Mouse (Mus musculus) heart, postnatal 14 days (tissue): Measurements from ENCODE around the gene Fam172a. TPM values are rescaled to one million over a fixed set of nuclear protein-coding genes. Genes with fewer than 3 reads are reported as not detected.

Source experiments
- DNase-seq, 2 experiments: peaks; one replicate each; pipeline ENCODE4 v3.0.0; 2021 to 2022
- intact Hi-C: fragments of 180-260 bp; cut with DNase I; formaldehyde crosslinking; loops from one replicate; pipeline ENCODE4 v1.15.1; 2025
- total RNA-seq, 2 experiments: library from RNA; stranded (reverse); gene quantifications; 2 replicates each; pipeline ENCODE4 v1.2.3; 2021

The Fam172a gene
- total RNA-seq, 2 experiments from 2014 or later: 13.5 to 15.0 TPM

DNA sequence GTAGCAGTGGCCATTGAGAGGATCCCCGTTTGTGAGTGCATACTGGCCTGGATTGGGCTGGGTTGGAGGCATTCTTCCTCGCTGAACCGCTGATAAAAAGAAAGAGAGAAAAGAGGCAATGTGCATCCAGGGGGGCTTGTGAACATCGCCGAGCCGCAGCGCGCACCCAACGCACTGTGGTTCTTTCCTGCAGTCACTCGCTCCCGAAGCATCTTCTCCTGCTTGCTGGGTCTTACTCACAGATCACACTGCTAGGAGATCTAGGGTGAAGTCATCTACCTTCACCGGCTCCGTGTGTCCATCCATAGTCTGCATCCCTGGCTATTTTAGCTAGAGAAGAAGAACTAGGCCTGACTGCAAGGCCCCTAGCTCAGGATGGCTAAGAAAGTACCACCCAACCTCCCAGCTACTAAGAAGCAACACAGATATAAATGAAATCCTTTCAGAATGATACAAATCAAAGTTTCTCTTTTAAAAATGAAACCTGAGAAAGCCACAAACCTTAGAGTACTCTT lies 493.8 kb downstream of the Fam172a start:
- no peak for DNase-seq
- intact Hi-C loops: no loop called here

DNA sequence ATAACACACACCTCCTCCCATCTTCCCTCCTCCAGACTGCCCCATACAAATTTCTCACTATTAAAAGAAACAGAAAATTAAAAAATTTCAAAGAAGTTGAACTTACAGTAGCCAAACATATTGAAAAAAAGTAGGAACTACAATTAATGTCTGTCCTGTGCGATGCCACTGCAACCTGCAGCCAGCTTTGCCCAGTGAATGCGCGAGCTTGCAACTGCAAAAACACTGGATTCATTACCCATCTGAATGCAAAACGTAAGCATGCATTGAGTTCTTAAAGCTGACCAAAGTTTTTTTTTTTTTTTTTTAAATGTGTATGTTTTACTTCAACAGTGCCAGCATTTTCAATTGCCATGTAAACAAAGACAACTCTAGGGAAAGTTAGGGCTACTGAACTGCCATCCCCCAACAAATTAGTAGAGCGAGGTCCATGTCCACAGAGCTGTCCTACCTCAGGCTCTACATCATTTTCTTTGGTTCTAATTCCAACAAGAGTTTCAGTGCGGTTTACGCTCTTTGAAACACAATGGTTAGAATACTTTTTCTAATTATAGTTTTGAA lies 494.5 kb downstream of the Fam172a start:
- DNase-seq: no peak
- intact Hi-C loops: no loop called here

DNA sequence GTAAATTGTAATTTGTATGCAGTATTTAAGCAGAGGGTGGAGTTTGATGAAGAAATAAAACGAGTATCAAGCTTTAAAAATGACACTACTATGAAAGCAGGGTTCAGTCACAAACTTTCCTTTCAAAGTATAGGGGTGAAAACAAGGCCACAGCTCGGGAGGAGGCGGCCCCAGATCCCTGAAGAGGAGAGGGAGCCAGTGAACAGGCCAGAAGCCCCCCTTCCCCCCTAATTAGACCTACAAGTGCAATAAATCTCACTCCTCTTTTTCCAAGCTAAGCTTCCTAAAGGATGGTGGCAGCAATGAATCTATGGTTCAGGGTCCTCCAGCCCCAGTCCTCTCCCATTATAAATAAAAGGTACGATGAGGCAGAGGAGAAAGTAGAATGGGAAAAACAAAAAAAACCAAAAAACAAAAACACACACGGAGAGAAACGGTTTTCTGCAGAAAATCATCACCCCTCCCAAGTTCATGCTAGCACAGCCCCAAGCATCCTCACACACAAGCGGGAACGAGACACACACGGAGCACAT lies 495.5 kb downstream of the Fam172a start:
- no peak for DNase-seq
- intact Hi-C loops: no loop called here

DNA sequence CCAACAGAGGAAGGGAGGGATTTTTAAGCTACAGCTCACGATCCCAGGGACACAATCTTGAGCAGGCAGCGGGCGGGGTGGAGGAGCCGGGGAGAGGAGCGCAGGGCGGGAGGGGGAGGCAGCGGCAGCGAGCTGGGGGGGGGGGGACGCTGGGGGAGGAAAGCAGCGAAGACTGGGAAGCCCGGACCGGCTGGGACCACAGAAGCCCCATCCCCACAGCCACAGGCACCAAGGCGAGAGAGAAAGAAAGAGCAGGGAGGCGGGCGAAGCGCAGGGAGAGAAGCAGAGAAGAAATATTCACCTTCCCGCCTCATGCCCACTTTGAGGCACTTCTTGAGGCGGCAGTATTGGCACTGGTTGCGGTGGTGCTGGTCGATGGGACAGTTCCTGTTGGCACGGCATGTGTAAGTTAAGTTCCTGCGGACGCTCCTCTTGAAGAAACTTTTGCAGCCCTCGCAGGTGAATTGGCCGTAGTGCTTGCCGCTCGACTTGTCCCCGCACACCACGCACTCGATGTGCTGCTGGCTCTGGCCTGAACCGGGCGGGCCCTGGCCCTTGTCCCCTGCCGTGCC lies 496.1 kb downstream of the Fam172a start:
- DNase-seq: peak; percentile 23 to 46
- intact Hi-C loops: no loop called here

DNA sequence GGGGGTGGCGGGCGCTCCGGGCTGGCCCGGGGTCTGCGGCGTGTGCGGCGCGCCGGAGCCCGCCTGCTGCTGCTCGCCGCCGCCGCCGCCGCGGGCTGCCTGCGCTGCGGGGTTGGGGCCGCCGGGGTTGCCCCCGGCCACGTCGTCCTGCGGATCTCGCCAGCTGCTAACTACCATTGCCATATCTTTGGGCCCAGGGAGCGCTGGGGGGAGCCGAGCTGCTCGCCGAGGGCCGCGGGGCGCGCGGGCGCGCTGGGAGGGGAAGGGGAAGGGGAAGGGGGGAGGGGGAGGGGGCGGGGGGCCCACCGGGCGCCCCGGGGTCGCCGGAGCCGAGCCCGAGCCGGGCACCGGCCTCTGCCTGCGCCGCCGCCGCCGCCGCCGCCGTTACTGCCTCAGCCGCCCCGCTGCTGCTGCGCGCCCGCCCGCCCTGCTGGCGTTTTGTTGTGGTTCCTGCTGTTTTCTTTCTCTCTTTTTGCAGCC lies 496.6 kb downstream of the Fam172a start:
- intact Hi-C loops: no loop called here

DNA sequence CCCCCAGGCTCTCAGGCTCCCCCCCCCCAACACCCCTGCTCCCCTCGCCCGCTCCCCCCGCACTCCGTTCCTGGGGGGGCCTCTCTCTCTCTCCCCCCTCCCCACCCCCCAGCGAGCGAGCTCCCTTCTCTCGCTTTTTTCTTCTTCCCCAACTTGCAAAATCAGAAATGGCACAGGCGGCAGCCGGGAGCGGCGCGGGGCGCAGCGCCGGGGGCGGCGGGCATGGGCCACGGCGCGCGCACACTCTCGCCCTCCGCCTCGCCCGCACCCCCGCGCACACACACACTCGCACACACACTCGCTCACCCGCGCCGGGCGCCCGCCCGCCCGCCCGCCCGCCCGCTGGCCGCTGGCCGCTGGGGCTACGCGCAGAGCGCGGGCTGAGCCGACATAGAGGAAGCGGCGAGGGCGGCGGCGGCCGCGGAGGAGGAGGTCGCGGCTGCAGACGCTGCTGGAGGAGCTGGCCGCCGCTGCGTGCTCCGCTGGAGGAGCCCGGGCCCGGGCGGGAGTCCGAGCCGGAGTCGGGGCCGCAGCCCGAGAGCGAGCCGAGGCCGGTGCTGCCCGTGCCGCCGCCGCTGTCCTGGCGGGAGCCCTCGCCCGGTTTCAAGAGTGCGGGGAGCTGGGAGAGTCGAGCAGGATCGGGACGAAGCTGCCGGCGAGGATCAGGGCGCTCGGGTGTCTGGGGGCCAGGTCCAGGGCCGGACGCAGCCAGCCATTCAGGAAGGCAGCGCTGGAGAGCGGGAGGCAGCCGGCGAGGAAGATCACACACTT lies 497.2 kb downstream of the Fam172a start:
- DNase-seq: peak; percentile 66 to 72
- intact Hi-C loops: no loop called here

More for the DNA sequence above, 496.6 kb downstream of the Fam172a start:
- peak; percentile 37 to 41 for DNase-seq

DNA sequence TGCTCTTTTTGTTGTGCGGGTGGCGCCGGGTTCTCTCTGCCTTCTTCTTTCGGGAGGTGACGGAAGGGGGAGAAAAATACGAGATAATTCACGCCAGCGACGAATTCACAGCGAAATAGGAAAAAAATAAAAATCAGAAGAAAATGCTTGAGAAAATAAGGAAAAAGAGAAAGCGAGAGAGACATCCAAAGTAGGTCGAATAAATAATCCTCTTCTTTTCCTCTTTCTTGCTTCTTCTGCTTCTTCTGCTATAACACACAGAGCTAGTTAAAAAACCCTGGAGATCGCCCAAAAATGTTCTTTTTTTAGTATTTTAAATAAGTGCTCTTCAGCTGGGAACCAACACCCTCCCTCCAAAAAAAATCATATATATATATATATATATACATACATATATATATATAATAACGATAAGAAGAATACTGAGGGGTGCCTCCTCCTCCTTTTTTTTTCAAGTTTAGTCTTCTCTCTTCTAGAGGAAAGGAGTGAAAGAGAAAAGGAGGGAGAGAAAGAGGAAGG lies 497.9 kb downstream of the Fam172a start, which contains the start of gene Nr2f1:
TSS of gene Nr2f1 (minus strand) at position 116 of the 519 bp plus-strand sequence.
- no peak for DNase-seq
- intact Hi-C loops: loop anchor here (5.0 to 10.0 kb wide), 3 partner anchors 217 to 1155 kb away; no protein-coding TSS in a partner anchor

DNA sequence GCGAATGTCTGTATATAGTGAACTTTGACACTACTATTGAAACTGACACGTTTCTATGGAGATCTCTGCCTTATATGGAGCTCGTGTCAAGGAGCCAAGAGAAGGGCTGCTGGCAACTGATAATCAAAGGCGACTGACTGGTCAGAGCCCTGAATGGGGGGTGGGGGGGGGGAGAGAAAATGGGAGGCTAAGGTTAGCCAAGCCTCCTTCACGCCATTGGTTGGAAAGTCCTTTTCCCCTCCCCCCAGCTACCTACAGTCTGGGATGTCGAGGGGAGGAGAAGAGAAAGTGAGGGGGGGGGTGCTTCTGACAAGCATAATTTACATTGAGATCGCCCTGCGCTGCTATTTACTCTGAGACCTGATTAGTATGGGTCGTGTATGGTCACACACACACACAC lies 498.6 kb downstream of the Fam172a start:
- intact Hi-C loops: loop anchor here (5.0 to 10.0 kb wide), 3 partner anchors 218 to 1156 kb away; no protein-coding TSS in a partner anchor
- no peak for DNase-seq

DNA sequence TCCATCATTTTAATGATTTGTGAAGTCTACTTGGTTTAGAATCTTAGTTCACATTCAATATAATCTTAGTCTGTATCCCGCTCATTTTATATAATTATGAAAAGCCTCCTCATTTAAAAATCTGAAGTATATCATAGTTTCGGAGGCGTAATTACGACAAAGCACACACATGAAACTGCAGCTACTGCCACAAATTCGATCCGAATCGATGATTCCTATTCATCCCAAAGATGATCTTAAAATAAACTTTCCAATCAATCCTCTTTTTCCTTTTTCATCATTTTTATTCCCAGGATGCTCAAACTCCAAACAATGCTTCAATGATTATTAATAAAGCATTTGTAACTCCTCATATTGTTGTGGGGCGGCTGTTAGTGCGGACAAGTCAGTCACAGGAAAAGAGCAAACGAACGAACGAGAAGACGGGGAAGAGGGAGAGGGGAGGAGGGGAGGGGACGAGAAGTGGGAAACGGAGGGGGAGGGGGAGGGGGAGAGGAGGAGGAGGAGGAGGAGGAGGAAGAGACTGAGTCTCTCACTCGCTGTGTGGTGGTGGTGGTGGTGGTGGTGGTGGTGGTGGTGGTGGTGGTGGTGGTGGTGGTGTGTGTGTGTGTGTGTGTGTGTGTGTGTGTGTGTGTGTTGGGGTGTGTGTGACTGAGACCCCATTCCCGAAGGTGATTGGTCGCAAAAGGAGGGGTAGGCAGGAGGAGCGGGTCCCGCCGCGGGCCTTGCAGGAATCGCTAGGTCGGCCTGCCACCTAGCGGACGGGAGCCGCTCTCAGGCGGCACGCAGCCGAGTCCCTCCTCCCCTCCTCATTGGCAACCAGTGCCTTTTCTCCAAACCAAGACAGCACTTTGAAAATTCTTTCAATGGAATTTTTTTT lies 499.4 kb downstream of the Fam172a start:
- peak; percentile 88 to 90 for DNase-seq
- intact Hi-C loops: loop anchor here (5.0 to 10.0 kb wide), 3 partner anchors 219 to 1156 kb away; no protein-coding TSS in a partner anchor

DNA sequence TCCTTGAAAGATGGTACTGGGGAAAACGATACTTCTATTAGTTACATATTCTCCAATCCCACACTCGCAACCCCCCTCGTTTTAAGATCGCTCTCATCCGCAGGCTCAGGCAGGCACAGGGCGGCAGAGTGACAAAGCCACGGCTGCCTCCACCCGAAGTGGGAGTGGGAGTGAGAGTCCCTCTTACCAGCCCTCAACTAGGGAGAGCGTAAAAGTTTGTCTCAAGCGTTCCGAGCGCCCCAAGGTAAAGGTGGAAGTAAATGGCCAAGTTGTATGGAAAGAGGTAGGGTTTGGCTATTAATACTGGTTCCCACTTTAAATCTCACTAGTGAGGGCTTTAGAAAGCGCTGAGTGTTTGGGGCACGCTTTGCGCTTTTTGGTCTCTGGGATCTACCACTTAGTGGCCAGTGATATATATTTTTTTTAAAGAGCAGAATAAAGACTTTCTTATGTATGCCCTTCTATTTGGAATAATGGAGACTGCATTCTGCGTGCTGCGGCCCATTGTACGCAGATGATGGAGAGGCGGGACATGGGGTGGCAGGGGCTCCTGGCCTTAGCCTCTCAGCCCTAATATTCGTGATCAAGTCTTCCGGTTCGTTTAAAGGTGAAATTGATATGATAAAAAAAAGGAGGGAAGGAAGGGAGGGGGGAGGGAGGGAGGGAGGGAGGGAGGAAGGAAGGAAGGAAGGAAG lies 500.2 kb downstream of the Fam172a start:
- intact Hi-C loops: loop anchor here (5.0 to 10.0 kb wide), 3 partner anchors 220 to 1157 kb away; no protein-coding TSS in a partner anchor
- no peak for DNase-seq

DNA sequence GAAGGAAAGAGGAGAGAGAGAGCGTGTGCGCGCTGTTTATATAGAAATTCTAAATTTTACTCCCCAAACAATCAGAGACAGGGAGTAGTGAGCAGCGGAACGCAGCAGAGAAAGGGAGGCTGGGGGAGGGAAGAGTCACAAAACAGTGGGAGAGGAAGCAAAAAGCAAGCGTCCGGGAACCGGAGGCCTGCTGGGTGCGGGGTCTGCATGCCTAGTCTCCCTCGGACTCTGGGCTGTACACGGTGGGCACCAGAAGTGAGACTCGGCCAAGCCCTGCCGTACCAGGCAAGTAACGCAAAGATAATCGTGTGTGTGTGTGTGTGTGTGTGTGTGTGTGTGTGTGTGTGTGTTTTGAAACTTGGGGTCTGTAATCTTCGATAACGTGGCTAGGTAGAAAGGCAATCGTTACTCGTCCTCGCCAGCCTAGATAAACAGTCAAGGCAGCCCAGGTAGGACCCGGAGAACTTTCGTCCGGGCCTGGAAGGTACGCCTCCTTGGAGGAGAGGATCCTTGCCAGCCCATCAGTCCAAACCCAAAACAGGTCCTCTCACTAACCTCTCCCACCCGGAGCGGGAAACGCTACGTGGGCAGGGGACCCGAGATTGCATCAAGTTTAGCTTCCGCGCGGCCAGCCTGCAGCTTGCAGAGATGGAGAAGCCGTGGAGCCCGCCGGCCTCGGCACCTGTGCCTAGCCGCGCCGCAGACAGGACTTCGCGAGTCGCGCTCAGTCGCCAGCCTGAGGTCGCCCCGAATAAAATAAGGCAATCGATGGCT lies 500.9 kb downstream of the Fam172a start:
- intact Hi-C loops: loop anchor here (5.0 to 10.0 kb wide), 3 partner anchors 220 to 1158 kb away; no protein-coding TSS in a partner anchor
- peak; percentile 29 to 34 for DNase-seq

DNA sequence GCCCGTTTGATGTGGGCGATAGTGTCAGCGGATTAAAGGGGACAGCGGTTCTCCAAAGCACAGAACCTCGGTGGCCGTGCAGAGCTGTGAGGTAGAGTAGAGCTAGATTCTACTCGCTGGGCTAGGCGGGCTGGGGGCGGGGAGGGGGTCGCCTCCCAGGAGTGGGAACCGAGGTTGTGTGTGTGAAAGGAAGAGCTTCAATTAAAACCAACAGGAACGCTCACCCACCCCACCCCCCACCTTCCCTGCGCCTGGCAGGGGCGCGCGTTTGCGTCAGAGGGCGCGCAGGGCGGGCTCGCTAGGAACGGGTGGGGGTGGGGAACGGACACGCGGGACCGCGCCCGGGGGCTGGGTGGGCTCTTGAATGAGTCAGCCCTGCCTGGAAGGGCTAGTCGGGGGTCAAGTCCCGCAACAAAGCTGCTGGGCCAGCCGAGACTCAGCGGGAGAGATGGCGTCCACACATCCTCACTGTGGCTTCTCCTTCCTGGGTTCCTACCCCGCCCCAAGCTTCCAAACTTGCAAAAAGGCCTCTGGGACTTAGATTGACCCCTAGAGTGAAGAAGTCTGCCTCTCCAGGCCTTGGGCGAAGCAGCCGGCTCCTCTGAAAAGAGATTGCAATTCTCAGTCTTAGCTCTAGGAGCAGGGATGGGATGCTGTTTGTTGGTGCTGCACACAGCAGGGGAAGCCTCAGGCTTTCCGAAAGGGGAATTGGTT lies 501.7 kb downstream of the Fam172a start:
- peak; percentile 37 to 42 for DNase-seq
- intact Hi-C loops: loop anchor here (5.0 to 10.0 kb wide), 3 partner anchors 221 to 1159 kb away; no protein-coding TSS in a partner anchor

DNA sequence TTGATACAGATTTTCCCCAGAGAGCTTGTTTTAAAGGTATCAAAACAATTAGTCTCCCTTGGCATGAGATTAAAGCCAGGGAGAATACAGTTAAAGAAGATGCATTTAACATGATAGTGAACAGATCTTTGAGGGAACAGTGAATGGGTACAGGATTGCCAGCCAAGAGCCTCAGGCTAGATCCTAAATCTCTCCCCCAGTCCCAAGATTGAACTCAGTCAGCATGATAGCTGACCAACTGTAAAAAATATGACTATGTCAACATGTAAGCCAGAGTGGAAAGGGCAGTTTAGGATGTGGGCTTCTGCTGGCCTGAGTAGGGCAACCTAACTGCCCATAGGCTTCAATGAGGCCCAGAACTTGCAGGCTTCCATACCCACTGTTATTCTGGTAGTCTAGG lies 503.6 kb downstream of the Fam172a start:
- intact Hi-C loops: loop anchor here (10.0 kb wide), 1 partner anchor 1161 kb away; no protein-coding TSS in a partner anchor

DNA sequence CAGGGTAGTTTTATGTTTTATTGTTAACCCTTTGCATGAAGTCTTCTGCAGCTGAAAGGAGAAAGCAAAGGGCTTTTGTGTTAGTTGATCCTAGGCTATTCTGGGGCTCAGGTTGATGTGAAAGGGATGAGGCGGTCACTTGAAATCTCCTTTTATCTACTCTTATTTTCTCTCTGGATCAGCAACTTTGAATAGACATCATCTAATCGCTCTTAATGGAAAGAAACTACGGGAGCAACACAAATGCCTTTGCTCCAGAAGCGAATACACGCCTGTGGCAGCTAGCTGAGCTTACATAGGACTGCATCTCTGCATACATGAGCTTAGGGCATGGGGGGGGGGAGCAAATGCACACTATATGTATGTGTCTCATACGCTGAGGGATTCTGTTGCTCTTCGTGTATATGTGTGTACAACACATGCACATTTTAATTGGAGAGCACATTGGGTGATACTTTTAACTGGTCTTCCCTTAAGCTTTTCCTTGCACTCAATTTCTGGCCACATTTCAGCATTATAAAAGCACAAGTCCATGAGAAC lies 505.1 kb downstream of the Fam172a start:
- no peak for DNase-seq
- intact Hi-C loops: loop anchor here (10.0 kb wide), 1 partner anchor 1162 kb away; no protein-coding TSS in a partner anchor

More for the DNA sequence above, 503.6 kb downstream of the Fam172a start:
- DNase-seq: no peak

DNA sequence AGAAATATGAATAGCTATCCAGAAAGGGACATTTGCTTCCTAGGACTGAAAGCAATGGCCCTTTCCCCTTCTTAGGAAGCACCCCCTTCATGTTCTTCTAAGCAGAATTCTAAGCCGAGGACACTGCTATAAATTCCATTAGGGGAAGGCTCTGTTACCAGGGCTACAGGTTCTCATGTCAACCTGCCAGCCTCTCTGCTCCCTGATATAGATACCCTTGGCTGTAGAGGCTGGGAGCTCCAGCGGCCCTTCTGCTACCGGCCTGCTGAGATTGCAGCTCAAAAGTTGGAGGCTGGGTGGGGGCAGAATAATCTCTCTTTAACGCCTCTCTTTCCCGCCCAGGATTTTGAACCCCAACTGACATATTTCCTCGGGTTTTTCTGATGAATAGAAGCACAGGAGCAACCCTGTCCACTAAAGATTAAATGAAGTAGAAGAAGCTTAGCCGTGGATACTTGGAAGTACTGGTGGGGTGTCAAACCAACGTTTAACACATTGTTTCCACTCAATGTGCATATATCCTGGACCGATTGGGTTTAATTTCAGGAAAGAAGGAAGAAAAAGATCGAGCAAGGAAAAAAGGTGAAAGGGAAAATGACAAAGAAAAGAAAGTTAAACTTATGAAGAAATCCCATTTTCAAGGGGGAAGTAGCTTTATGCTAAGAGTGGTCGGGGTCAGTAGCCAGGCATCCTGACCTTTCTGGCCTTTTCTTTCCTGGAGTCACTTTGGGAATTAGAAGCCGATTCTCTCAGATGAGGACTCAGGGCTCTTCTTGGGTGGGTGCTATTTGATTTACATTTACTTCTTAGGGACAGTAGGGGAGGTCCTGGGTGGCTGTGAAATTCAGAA lies 506.2 kb downstream of the Fam172a start:
- DNase-seq: no peak
- intact Hi-C loops: loop anchor here (10.0 kb wide), 1 partner anchor 1163 kb away; no protein-coding TSS in a partner anchor
